Mouse (Mus musculus): ENCODE measurements at regions not wholly inside any gene's neighbourhood (a gene's known extent, or its start where the extent isn't known, plus 50 kb on each side); places are given as distances from the start of the nearest gene placed in this dataset.

GRCm38 (mm10) chr7:111362646-111363045, 279.8 kb upstream of the Eif4g2 start:
- H3K27me3 ChIP-seq (ENCODE audit: control insufficient read depth, insufficient read depth, low read length): no peaks in the 10 kb centered on the region
- H3K4me2 ChIP-seq (ENCODE audit: low read depth, severe bottlenecking): no peak overlapping the region
- WGBS: 82% methylated on average over 4 of the region's 4 CpGs
- H3K9ac ChIP-seq (ENCODE audit: low read length): no peak overlapping the region
- ATAC-seq (ENCODE audit: insufficient number of reproducible peaks, low FRiP score, low TSS enrichment, low read depth) (no peak), DNase-seq (ENCODE audit: low spot score) (no peak)
- no peaks in the 10 kb centered on the region for H3K36me3 ChIP-seq (ENCODE audit: control insufficient read depth, insufficient read depth, low read length)
- H3K27ac ChIP-seq (replicated peaks; ENCODE audit: low read depth, low read length): no peak overlapping the region
- H3K9me3 ChIP-seq (ENCODE audit: control insufficient read depth, low read length): no peaks in the 10 kb centered on the region
- no peak overlapping the region for H3K4me3 ChIP-seq (ENCODE audit: low read depth, low read length)
- no peaks in the 10 kb centered on the region for H3K4me1 ChIP-seq (ENCODE audit: control insufficient read depth, insufficient read depth, low read length)

DNA sequence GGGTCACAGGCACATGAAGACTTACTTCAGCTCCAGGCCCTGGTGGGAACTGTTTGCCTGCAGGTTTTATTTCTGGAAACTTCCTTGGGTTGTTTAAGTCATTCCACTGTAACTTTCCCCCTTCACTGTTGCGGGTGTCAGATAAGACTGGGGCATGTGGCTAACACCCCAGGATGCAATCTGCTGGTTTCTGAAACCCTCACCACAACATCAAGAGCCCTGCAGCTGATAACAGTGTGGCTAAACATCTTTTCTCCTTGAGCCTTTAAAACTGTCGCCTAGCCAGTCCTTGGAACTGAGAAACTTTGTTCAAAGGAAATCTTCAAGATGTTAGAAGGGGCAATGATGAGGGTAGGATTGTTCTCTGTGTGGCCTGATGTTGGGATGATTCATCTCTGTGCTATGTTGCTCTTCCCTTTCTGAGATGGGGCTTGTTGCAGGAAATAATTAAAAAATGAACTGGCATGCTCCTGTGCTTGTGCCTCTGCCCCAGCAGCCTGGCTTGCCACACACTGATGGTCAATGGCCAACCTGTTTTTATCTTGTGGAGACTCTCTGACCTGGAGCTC, 272.3 kb upstream of the Eif4g2 start:
- no peak for ATAC-seq (ENCODE audit: insufficient number of reproducible peaks, low FRiP score, low TSS enrichment, low read depth)
- Histone ChIP-seq H3K36me3 (ENCODE audit: control insufficient read depth, insufficient read depth, low read length) (no peaks in the 10 kb centered on the region), H3K9ac (ENCODE audit: low read length) (no peak overlapping the region), H3K4me1 (ENCODE audit: control insufficient read depth, insufficient read depth, low read length) (no peaks in the 10 kb centered on the region), H3K27ac (replicated peaks; ENCODE audit: low read depth, low read length) (no peak overlapping the region), H3K4me2 (ENCODE audit: low read depth, severe bottlenecking) (no peak overlapping the region), H3K9me3 (ENCODE audit: control insufficient read depth, low read length) (no peaks in the 10 kb centered on the region), H3K27me3 (ENCODE audit: control insufficient read depth, insufficient read depth, low read length) (no peaks in the 10 kb centered on the region), H3K4me3 (ENCODE audit: low read depth, low read length) (no peak overlapping the region)
- DNase-seq (ENCODE audit: low spot score): no peak
- WGBS: 68% methylated on average over 2 of the region's 2 CpGs

DNA sequence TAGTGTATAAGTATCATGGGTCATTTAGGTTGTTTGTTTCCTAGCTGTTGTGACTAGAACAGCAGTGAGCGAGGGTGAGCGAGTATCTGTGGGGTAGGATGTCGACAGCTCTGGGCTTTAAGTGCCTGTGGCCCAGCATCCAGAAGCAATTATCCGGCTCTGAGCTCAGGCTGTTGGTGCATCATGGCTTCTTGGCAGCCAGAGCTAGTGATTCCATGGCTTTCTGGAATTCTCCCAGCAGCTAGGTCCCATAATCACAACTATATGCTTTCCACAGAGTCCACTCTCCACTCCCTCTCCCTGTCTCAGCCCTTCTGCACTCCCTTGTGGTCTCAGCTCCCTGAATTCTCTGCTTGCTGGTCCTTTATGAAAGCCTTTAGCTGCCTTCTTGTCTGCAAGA, 271.2 kb upstream of the Eif4g2 start:
- Histone ChIP-seq H3K4me2 (ENCODE audit: low read depth, severe bottlenecking) (no peak overlapping the region), H3K4me3 (ENCODE audit: low read depth, low read length) (no peak overlapping the region), H3K27me3 (ENCODE audit: control insufficient read depth, insufficient read depth, low read length) (no peaks in the 10 kb centered on the region), H3K36me3 (ENCODE audit: control insufficient read depth, insufficient read depth, low read length) (no peaks in the 10 kb centered on the region), H3K27ac (replicated peaks; ENCODE audit: low read depth, low read length) (no peak overlapping the region), H3K9ac (ENCODE audit: low read length) (no peak overlapping the region), H3K9me3 (ENCODE audit: control insufficient read depth, low read length) (no peaks in the 10 kb centered on the region), H3K4me1 (ENCODE audit: control insufficient read depth, insufficient read depth, low read length) (no peaks in the 10 kb centered on the region)
- no peak for ATAC-seq (ENCODE audit: insufficient number of reproducible peaks, low FRiP score, low TSS enrichment, low read depth)
- 81% methylated on average over 4 of the region's 4 CpGs for WGBS
- no peak for DNase-seq (ENCODE audit: low spot score)

DNA sequence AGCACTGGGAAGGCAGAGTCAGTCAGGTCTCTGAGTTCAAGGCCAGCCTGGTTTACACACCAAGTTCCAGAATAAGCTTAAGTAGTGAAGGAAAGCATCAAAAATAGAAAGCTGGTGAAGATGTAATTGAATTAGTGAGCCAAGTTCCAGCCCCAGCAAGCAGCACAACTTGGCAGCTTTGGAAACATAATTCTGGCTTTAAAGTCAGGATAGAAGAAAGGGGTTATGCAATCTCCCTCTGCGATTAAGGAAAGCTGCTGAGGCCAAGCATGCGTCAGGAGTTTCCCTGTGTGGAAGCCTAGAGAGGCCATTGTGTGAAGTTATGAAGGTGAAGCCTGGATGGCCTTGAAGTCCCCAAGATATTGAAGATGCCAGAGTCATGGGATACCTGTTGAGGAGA, 269.3 kb upstream of the Eif4g2 start:
- Histone ChIP-seq H3K4me3 (ENCODE audit: low read depth, low read length) (no peak overlapping the region), H3K4me1 (ENCODE audit: control insufficient read depth, insufficient read depth, low read length) (no peaks in the 10 kb centered on the region), H3K9ac (ENCODE audit: low read length) (no peak overlapping the region), H3K27me3 (ENCODE audit: control insufficient read depth, insufficient read depth, low read length) (no peaks in the 10 kb centered on the region), H3K27ac (replicated peaks; ENCODE audit: low read depth, low read length) (no peak overlapping the region), H3K36me3 (ENCODE audit: control insufficient read depth, insufficient read depth, low read length) (no peaks in the 10 kb centered on the region), H3K4me2 (ENCODE audit: low read depth, severe bottlenecking) (no peak overlapping the region), H3K9me3 (ENCODE audit: control insufficient read depth, low read length) (no peaks in the 10 kb centered on the region)
- DNase-seq (ENCODE audit: low spot score) (no peak), ATAC-seq (ENCODE audit: insufficient number of reproducible peaks, low FRiP score, low TSS enrichment, low read depth) (no peak)
- WGBS: 95% methylated on average over 2 of the region's 2 CpGs

DNA sequence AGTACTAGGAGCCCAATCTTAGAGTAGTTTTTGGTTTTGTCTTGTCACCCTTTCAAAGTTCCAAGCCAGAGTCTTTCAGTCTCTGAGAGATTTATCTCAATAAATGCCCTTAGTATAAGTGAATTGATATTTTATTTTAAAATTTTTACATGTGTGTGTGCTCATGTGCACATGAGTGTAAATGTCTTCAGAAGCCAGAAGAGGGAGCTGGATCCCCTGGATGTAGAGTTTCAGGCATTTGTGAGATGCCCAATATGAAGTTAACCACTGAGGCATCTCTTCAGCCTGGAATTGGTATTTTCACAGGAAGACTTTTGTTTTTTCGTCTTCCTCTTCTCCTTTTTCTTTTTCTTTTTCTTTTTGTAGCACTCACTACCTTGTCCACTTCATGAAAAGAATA, 262.3 kb upstream of the Eif4g2 start:
- Histone ChIP-seq H3K27ac (replicated peaks; ENCODE audit: low read depth, low read length) (no peak overlapping the region), H3K4me3 (ENCODE audit: low read depth, low read length) (no peak overlapping the region), H3K36me3 (ENCODE audit: control insufficient read depth, insufficient read depth, low read length) (no peaks in the 10 kb centered on the region), H3K9ac (ENCODE audit: low read length) (no peak overlapping the region), H3K4me2 (ENCODE audit: low read depth, severe bottlenecking) (no peak overlapping the region), H3K9me3 (ENCODE audit: control insufficient read depth, low read length) (no peaks in the 10 kb centered on the region), H3K4me1 (ENCODE audit: control insufficient read depth, insufficient read depth, low read length) (no peaks in the 10 kb centered on the region), H3K27me3 (ENCODE audit: control insufficient read depth, insufficient read depth, low read length) (no peaks in the 10 kb centered on the region)
- DNase-seq (ENCODE audit: low spot score) (no peak), ATAC-seq (ENCODE audit: insufficient number of reproducible peaks, low FRiP score, low TSS enrichment, low read depth) (no peak)
- 87% methylated on average over 1 of the region's 1 CpGs for WGBS

DNA sequence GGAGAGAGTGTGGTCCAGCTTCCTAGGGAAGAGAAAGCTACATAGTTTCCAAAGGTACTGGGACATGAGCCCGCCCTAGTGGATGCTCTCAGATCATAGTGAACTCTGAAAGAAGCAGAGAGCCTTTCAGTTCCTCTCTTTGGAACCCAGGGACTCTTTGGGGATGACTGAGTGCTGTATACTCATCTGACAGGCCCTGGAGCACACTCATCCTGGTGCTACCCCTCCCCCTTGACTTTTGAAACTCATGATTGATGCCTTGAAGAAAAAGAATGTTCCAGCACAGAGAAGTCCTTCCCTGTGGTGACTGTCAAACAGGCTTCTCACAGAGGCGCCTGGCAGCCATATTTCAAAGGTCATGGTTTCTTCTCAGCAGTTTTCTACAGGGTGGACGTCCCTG, 254.2 kb upstream of the Eif4g2 start:
- no peak overlapping the region for H3K9ac ChIP-seq (ENCODE audit: low read length)
- H3K36me3 ChIP-seq (ENCODE audit: control insufficient read depth, insufficient read depth, low read length): no peaks in the 10 kb centered on the region
- no peak overlapping the region for H3K4me3 ChIP-seq (ENCODE audit: low read depth, low read length)
- H3K4me2 ChIP-seq (ENCODE audit: low read depth, severe bottlenecking): no peak overlapping the region
- ATAC-seq (ENCODE audit: insufficient number of reproducible peaks, low FRiP score, low TSS enrichment, low read depth) (no peak), DNase-seq (ENCODE audit: low spot score) (no peak)
- H3K27ac ChIP-seq (replicated peaks; ENCODE audit: low read depth, low read length): no peak overlapping the region
- no peaks in the 10 kb centered on the region for H3K9me3 ChIP-seq (ENCODE audit: control insufficient read depth, low read length)
- H3K27me3 ChIP-seq (ENCODE audit: control insufficient read depth, insufficient read depth, low read length): no peaks in the 10 kb centered on the region
- H3K4me1 ChIP-seq (ENCODE audit: control insufficient read depth, insufficient read depth, low read length): no peaks in the 10 kb centered on the region
- whole genome bisulfite sequencing: 74% methylated on average over 3 of the region's 3 CpGs

- no peak for ATAC-seq (ENCODE audit: insufficient number of reproducible peaks, low FRiP score, low TSS enrichment, low read depth)
These were observed 240.1 kb upstream of the Eif4g2 start for GRCm38 (mm10) chr7:111322901-111323300.

GRCm38 (mm10) chr7:111319917-111320316, 237.1 kb upstream of the Eif4g2 start:
- Histone ChIP-seq H3K4me3 (ENCODE audit: low read depth, low read length) (no peak overlapping the region), H3K9me3 (ENCODE audit: control insufficient read depth, low read length) (no peaks in the 10 kb centered on the region), H3K4me1 (ENCODE audit: control insufficient read depth, insufficient read depth, low read length) (no peaks in the 10 kb centered on the region), H3K36me3 (ENCODE audit: control insufficient read depth, insufficient read depth, low read length) (no peaks in the 10 kb centered on the region), H3K27me3 (ENCODE audit: control insufficient read depth, insufficient read depth, low read length) (no peaks in the 10 kb centered on the region), H3K9ac (ENCODE audit: low read length) (no peak overlapping the region), H3K27ac (replicated peaks; ENCODE audit: low read depth, low read length) (no peak overlapping the region), H3K4me2 (ENCODE audit: low read depth, severe bottlenecking) (no peak overlapping the region)
- WGBS: 76% methylated on average over 1 of the region's 1 CpGs
- DNase-seq (ENCODE audit: low spot score): no peak
- no peak for ATAC-seq (ENCODE audit: insufficient number of reproducible peaks, low FRiP score, low TSS enrichment, low read depth)

More at GRCm38 (mm10) chr7:111322901-111323300, 240.1 kb upstream of the Eif4g2 start:
- Histone ChIP-seq H3K27me3 (ENCODE audit: control insufficient read depth, insufficient read depth, low read length) (no peaks in the 10 kb centered on the region), H3K4me1 (ENCODE audit: control insufficient read depth, insufficient read depth, low read length) (no peaks in the 10 kb centered on the region), H3K9ac (ENCODE audit: low read length) (no peak overlapping the region), H3K27ac (replicated peaks; ENCODE audit: low read depth, low read length) (no peak overlapping the region), H3K36me3 (ENCODE audit: control insufficient read depth, insufficient read depth, low read length) (no peaks in the 10 kb centered on the region), H3K9me3 (ENCODE audit: control insufficient read depth, low read length) (no peaks in the 10 kb centered on the region), H3K4me3 (ENCODE audit: low read depth, low read length) (no peak overlapping the region), H3K4me2 (ENCODE audit: low read depth, severe bottlenecking) (no peak overlapping the region)
- WGBS: 80% methylated on average over 6 of the region's 6 CpGs
- DNase-seq (ENCODE audit: low spot score): no peak

DNA sequence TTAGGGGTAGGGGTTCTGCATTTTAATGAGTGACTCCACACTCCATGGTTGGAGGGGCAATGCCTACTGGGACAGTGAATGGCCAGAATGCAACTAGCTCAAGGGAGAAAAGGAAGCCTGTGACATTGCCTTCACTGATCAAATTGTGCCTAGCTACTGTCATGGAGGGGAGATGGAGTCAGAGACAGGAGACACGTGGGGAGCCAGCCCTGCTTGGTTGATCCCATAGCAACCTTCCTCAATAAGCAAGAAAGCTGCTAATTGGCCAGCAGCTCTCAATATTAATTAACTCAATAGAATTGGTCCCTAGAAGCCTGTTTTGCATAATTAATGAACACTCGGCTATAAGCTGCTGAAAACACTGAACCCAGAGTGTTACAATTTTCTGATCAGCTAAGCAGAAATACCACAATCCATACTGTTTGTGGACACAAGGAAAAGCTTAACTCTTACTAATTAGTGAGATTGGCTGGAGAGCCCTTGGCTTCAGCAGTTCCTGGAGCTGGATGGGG, 233.7 kb upstream of the Eif4g2 start:
- 72% methylated on average over 2 of the region's 2 CpGs for WGBS
- H3K4me1 ChIP-seq (ENCODE audit: control insufficient read depth, insufficient read depth, low read length): no peaks in the 10 kb centered on the region
- no peaks in the 10 kb centered on the region for H3K27me3 ChIP-seq (ENCODE audit: control insufficient read depth, insufficient read depth, low read length)
- ATAC-seq (ENCODE audit: insufficient number of reproducible peaks, low FRiP score, low TSS enrichment, low read depth) (no peak), DNase-seq (ENCODE audit: low spot score) (no peak)
- no peak overlapping the region for H3K9ac ChIP-seq (ENCODE audit: low read length)
- H3K36me3 ChIP-seq (ENCODE audit: control insufficient read depth, insufficient read depth, low read length): no peaks in the 10 kb centered on the region
- H3K9me3 ChIP-seq (ENCODE audit: control insufficient read depth, low read length): no peaks in the 10 kb centered on the region
- no peak overlapping the region for H3K4me2 ChIP-seq (ENCODE audit: low read depth, severe bottlenecking)
- no peak overlapping the region for H3K27ac ChIP-seq (replicated peaks; ENCODE audit: low read depth, low read length)
- H3K4me3 ChIP-seq (ENCODE audit: low read depth, low read length): no peak overlapping the region

Data from limb, embryonic 11.5 days (tissue).